Mouse (Mus musculus) c-Kit-positive CD71-negative TER-119-negative erythroid progenitor cells, embryonic 14.5 days (primary cell): ENCODE measurements at regions not wholly inside any gene's neighbourhood (a gene's known extent, or its start where the extent isn't known, plus 50 kb on each side); places are given as distances from the start of the nearest gene placed in this dataset.

Experiments
- DNase-seq: peaks from one replicate; pipeline ENCODE4 v3.0.0-alpha.2; 2013; ENCODE audit warnings: low read depth

- DNase-seq: no peak
These were observed 279.1 kb downstream of the Prex1 start for GRCm38 (mm10) chr2:166434554-166434953.

GRCm38 (mm10) chr2:166433655-166434333 lies 278.3 kb upstream of the Sulf2 start:
- DNase-seq: no peak

- DNase-seq: no peak
These were observed 277.6 kb upstream of the Sulf2 start for GRCm38 (mm10) chr2:166432948-166433654.

GRCm38 (mm10) chr2:166432531-166432930 lies 277.1 kb upstream of the Sulf2 start:
- no peak for DNase-seq

GRCm38 (mm10) chr2:166429918-166430317 lies 274.5 kb upstream of the Sulf2 start:
- no peak for DNase-seq

- DNase-seq: no peak
These were observed 274.0 kb upstream of the Sulf2 start for GRCm38 (mm10) chr2:166429494-166429893.

- DNase-seq: no peak
These were observed 271.9 kb upstream of the Sulf2 start for GRCm38 (mm10) chr2:166427390-166427789.

GRCm38 (mm10) chr2:166426960-166427359 lies 271.5 kb upstream of the Sulf2 start:
- no peak for DNase-seq

GRCm38 (mm10) chr2:166426457-166426856 lies 271.0 kb upstream of the Sulf2 start:
- DNase-seq: no peak

GRCm38 (mm10) chr2:166425141-166425540 lies 269.7 kb upstream of the Sulf2 start:
- DNase-seq: no peak

GRCm38 (mm10) chr2:166423132-166423660 lies 267.7 kb upstream of the Sulf2 start:
- no peak for DNase-seq

- peak; percentile 25 for DNase-seq
These were observed 264.8 kb upstream of the Sulf2 start for GRCm38 (mm10) chr2:166420275-166420674.

GRCm38 (mm10) chr2:166419271-166419670 lies 263.8 kb upstream of the Sulf2 start:
- DNase-seq: no peak

GRCm38 (mm10) chr2:166418279-166418678 lies 262.8 kb upstream of the Sulf2 start:
- no peak for DNase-seq

- DNase-seq: no peak
These were observed 262.2 kb upstream of the Sulf2 start for GRCm38 (mm10) chr2:166417628-166418027.

- DNase-seq: no peak
These were observed 260.1 kb upstream of the Sulf2 start for GRCm38 (mm10) chr2:166415481-166415965.

GRCm38 (mm10) chr2:166414856-166415255 lies 259.4 kb upstream of the Sulf2 start:
- DNase-seq: no peak

- DNase-seq: peak; percentile 22
These were observed 256.8 kb upstream of the Sulf2 start for GRCm38 (mm10) chr2:166412031-166412858.

- DNase-seq: no peak
These were observed 253.9 kb upstream of the Sulf2 start for GRCm38 (mm10) chr2:166409391-166409790.

- DNase-seq: no peak
These were observed 253.3 kb upstream of the Sulf2 start for GRCm38 (mm10) chr2:166408806-166409205.

- no peak for DNase-seq
These were observed 252.5 kb upstream of the Sulf2 start for GRCm38 (mm10) chr2:166408009-166408408.

GRCm38 (mm10) chr2:166406826-166407225 lies 251.4 kb upstream of the Sulf2 start:
- no peak for DNase-seq
